In genomic region chr10:4036476-4036875, GRCm38 (mm10) we compare ENCODE assay signal across 13 mouse cellular contexts.
"Had no signal": no experiment of that assay in that cellular context is flagged by ENCODE, and none has a peak within 500 bp of the region (broad histone marks: within the 10 kb centered on the region; RNA-seq: fewer than 3 reads in every experiment).

No protein-coding gene starts in this region.

- DNase-seq: retina, postnatal 1 day; right cerebral cortex, postnatal 25 days; right cerebral cortex, postnatal 4 days; spleen, adult 18-20 months; thymus, adult 18-20 months; thymus, postnatal 14 days; thymus, postnatal 36 days had no signal

- H3K4me1 ChIP-seq: midbrain, embryonic 10.5 days; midbrain, embryonic 12.5 days; neural tube, embryonic 12.5 days had no signal

- H3K27ac ChIP-seq: midbrain, embryonic 10.5 days; midbrain, embryonic 12.5 days; neural tube, embryonic 12.5 days had no signal

- H3K9ac ChIP-seq: lung, embryonic 14.5 days; midbrain, embryonic 12.5 days; neural tube, embryonic 12.5 days had no signal

- H3K4me3 ChIP-seq: midbrain, embryonic 10.5 days; midbrain, embryonic 12.5 days; myocyte; neural tube, embryonic 12.5 days had no signal

- H3K36me3 ChIP-seq: midbrain, embryonic 12.5 days had no signal

- ATAC-seq: midbrain, embryonic 16.5 days had no signal

- H3K4me2 ChIP-seq: lung, embryonic 14.5 days; midbrain, embryonic 12.5 days; neural tube, embryonic 12.5 days had no signal

- H3K27me3 ChIP-seq: midbrain, embryonic 12.5 days; neural tube, embryonic 12.5 days had no signal

- H3K9me3 ChIP-seq: midbrain, embryonic 10.5 days; midbrain, embryonic 12.5 days; neural tube, embryonic 12.5 days had no signal
